Mouse (Mus musculus): Measurements from ENCODE around the gene 1700013G24Rik.

DNA sequence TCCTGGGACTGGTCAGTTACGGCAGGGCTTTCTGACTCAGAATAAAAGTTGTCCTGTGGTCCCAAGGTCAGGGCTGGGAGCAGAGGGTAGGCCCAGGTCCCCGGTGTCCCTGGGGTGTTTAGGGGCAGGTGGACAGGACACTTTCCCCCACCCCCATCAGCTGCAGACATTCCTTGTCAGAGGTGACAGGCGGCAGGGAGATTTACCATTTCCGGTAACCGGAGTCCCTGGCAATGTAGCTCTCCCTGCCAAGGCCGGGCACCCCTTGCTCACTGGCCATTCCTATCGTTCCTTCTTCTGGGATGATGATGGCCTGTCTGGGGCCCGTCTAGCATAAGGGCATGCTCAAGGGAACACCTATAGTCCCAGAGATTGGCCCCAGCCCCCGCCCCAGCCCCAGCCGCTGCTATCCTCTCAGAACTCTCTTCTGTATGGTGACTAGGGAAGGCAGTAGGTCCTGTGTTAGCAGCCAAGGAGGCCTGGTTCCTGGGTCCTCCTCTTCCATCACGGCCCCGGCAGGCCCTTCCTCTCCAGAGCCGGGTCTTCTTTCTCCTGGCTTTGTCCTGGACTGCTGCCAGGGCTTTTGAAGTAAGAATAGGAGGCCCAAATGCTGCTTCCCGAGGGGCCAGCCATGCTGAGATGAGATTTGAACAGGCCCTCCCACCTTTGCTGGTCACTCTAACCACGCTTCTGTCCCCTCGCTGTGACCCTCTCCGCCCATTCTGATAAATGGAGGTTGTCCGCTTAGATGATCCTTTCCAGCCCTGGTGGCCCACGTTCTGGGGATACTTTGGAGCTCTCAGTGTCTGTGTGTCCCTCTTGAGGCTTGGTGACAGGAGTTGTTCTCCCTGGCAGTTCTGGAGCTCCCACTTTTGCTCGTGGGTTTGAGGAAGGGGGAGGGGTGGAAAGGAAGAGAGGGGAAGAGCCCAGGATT lies 33.3 kb downstream of the 1700013G24Rik start:
- TF ChIP-seq CTCF (IDR thresholded peaks at IDR 0.05; ENCODE audit: borderline replicate concordance, insufficient read depth, low read length) (no peak), POLR2A (IDR thresholded peaks at IDR 0.05; ENCODE audit: low read depth, low read length) (no peak)

Data from embryonic fibroblast, embryonic 13.5 days (primary cell).